Mouse (Mus musculus) lung, embryonic 14.5 days (tissue): Measurements from ENCODE around the gene 4933430I17Rik. TPM values are rescaled to one million over a fixed set of nuclear protein-coding genes. Genes with fewer than 3 reads are reported as not detected.

ENCODE experiments used
- ATAC-seq: fragments of 200-750 bp; cut with Nextera tagmentation; 2 replicates; pipeline ENCODE4 v1.8.0; 2017; ENCODE audit warnings: mild to moderate bottlenecking, moderate TSS enrichment, moderate library complexity; ENCODE audit not compliant: insufficient read depth
- DNase-seq: peaks from one replicate; pipeline ENCODE4 v3.0.0-alpha.2; 2015
- H3K27ac ChIP-seq: fragments of 300-500 bp; sonication (generic); 2 replicates; pipeline ENCODE4 v1.5.1; 2014; ENCODE audit warnings: low read depth, mild to moderate bottlenecking, moderate library complexity
- H3K27me3 ChIP-seq: fragments of 300-500 bp; sonication (generic); 2 replicates; pipeline ENCODE4 v1.6.1; 2014; ENCODE audit warnings: low read length, control low read depth; ENCODE audit not compliant: insufficient read depth
- H3K36me3 ChIP-seq: fragments of 300-500 bp; sonication (generic); 2 replicates; pipeline ENCODE4 v1.6.1; 2014; ENCODE audit warnings: control low read depth; ENCODE audit not compliant: insufficient read depth
- H3K4me1 ChIP-seq: fragments of 300-500 bp; sonication (generic); 2 replicates; pipeline ENCODE4 v1.6.1; 2014; ENCODE audit warnings: antibody characterized with exemption, control low read depth; ENCODE audit not compliant: insufficient read depth
- H3K4me2 ChIP-seq: fragments of 300-500 bp; sonication (generic); 2 replicates; pipeline ENCODE4 v1.6.1; 2014; ENCODE audit warnings: mild to moderate bottlenecking
- H3K4me3 ChIP-seq: fragments of 300-500 bp; sonication (generic); 2 replicates; pipeline ENCODE4 v1.5.1; 2014; ENCODE audit warnings: low read depth, low read length
- H3K9ac ChIP-seq: fragments of 300-500 bp; sonication (generic); 2 replicates; pipeline ENCODE4 v1.6.1; 2014
- H3K9me3 ChIP-seq: fragments of 300-500 bp; sonication (generic); 2 replicates; pipeline ENCODE4 v1.6.1; 2016; ENCODE audit warnings: low read depth, low read length, control low read depth
- CTCF ChIP-seq: IDR thresholded peaks from 2 replicates; pipeline ENCODE4 v1.5.1; 2016; ENCODE audit warnings: antibody characterized with exemption, low read depth
- WGBS: fragments of 180-500 bp; shearing (Covaris S2); extraction: QIAGEN DNeasy Blood & Tissue Kit; methylation state at CpG from one replicate; pipeline ENCODE4 v1.1.7; 2014; 5-methylcytosine and 5-hydroxymethylcytosine counted together
- polyA plus RNA-seq: library from polyadenylated mRNA; unstranded; fragments of >200 nt; fragmentation: Nextera tagmentation; extraction: Ambion mirVana; gene quantifications from 2 replicates; pipeline ENCODE4 v1.2.1, GENCODE M21; 2014

The 4933430I17Rik gene
- polyA plus RNA-seq, 1 experiment from 2014 or later = 0.68 TPM

- Histone ChIP-seq H3K4me1 (no peaks in the 10 kb centered on the region), H3K4me2 (no peak overlapping the region), H3K9me3 (no peaks in the 10 kb centered on the region), H3K4me3 (no peak overlapping the region), H3K27ac (no peak overlapping the region), H3K9ac (no peak overlapping the region), H3K36me3 (no peaks in the 10 kb centered on the region), H3K27me3 (no peaks in the 10 kb centered on the region)
- DNase-seq (no peak), ATAC-seq (no peak)
- no peak for TF ChIP-seq CTCF
- 58% methylated on average over 6 of the region's 6 CpGs for WGBS
These were observed 8.6 kb downstream of the 4933430I17Rik start for GRCm38 (mm10) chr4:62533729-62534128.

- ATAC-seq (no peak), DNase-seq (no peak)
- no peak overlapping the region for H3K4me3 ChIP-seq
- H3K9ac ChIP-seq = no peak overlapping the region
- no peaks in the 10 kb centered on the region for H3K27me3 ChIP-seq
- WGBS = 78% methylated on average over 3 of the region's 3 CpGs
- H3K4me1 ChIP-seq = no peaks in the 10 kb centered on the region
- H3K4me2 ChIP-seq = no peak overlapping the region
- TF ChIP-seq CTCF = no peak
- no peaks in the 10 kb centered on the region for H3K9me3 ChIP-seq
- H3K36me3 ChIP-seq = no peaks in the 10 kb centered on the region
- H3K27ac ChIP-seq = no peak overlapping the region
These were observed 16.6 kb downstream of the 4933430I17Rik start for GRCm38 (mm10) chr4:62541802-62542201.

GRCm38 (mm10) chr4:62543782-62544181 lies 18.6 kb downstream of the 4933430I17Rik start:
- no peaks in the 10 kb centered on the region for H3K36me3 ChIP-seq
- WGBS = 82% methylated on average over 6 of the region's 6 CpGs
- no peaks in the 10 kb centered on the region for H3K9me3 ChIP-seq
- no peaks in the 10 kb centered on the region for H3K4me1 ChIP-seq
- H3K27me3 ChIP-seq = no peaks in the 10 kb centered on the region
- no peak for TF ChIP-seq CTCF
- H3K4me3 ChIP-seq = no peak overlapping the region
- no peak overlapping the region for H3K4me2 ChIP-seq
- DNase-seq (no peak), ATAC-seq (no peak)
- H3K27ac ChIP-seq = no peak overlapping the region
- H3K9ac ChIP-seq = no peak overlapping the region

GRCm38 (mm10) chr4:62544801-62545200 lies 19.6 kb downstream of the 4933430I17Rik start:
- no peaks in the 10 kb centered on the region for H3K36me3 ChIP-seq
- no peak overlapping the region for H3K4me2 ChIP-seq
- no peak overlapping the region for H3K27ac ChIP-seq
- no peaks in the 10 kb centered on the region for H3K9me3 ChIP-seq
- H3K4me3 ChIP-seq = no peak overlapping the region
- TF ChIP-seq CTCF = no peak
- DNase-seq (no peak), ATAC-seq (no peak)
- no peaks in the 10 kb centered on the region for H3K4me1 ChIP-seq
- H3K9ac ChIP-seq = no peak overlapping the region
- H3K27me3 ChIP-seq = no peaks in the 10 kb centered on the region

- DNase-seq (no peak), ATAC-seq (no peak)
- no peak overlapping the region for H3K4me2 ChIP-seq
- no peak for TF ChIP-seq CTCF
- no peak overlapping the region for H3K9ac ChIP-seq
- no peak overlapping the region for H3K4me3 ChIP-seq
- H3K27me3 ChIP-seq = no peaks in the 10 kb centered on the region
- no peak overlapping the region for H3K27ac ChIP-seq
- no peaks in the 10 kb centered on the region for H3K9me3 ChIP-seq
- H3K4me1 ChIP-seq = no peaks in the 10 kb centered on the region
- H3K36me3 ChIP-seq = no peaks in the 10 kb centered on the region
- WGBS = 75% methylated on average over 7 of the region's 7 CpGs
These were observed 26.8 kb downstream of the 4933430I17Rik start for GRCm38 (mm10) chr4:62551966-62552365.

- no peaks in the 10 kb centered on the region for H3K9me3 ChIP-seq
- no peaks in the 10 kb centered on the region for H3K4me1 ChIP-seq
- no peak for ATAC-seq
- H3K27ac ChIP-seq = no peak overlapping the region
- H3K4me2 ChIP-seq = no peak overlapping the region
- no peaks in the 10 kb centered on the region for H3K36me3 ChIP-seq
- H3K4me3 ChIP-seq = no peak overlapping the region
- H3K9ac ChIP-seq = no peak overlapping the region
- WGBS = 54% methylated on average over 3 of the region's 3 CpGs
- no peaks in the 10 kb centered on the region for H3K27me3 ChIP-seq
- no peak for DNase-seq
- no peak for TF ChIP-seq CTCF
These were observed 32.3 kb downstream of the 4933430I17Rik start for GRCm38 (mm10) chr4:62557436-62557835.

- no peak within 1 kb of the TSS for H3K9ac ChIP-seq
- no peak within 1 kb of the TSS for H3K27ac ChIP-seq
- H3K4me2 ChIP-seq = no peak within 1 kb of the TSS
- H3K36me3 ChIP-seq = no peaks in the 10 kb centered on the region
- no peaks in the 10 kb centered on the region for H3K4me1 ChIP-seq
- 44% methylated on average over 6 of the region's 6 CpGs for WGBS
- no peaks in the 10 kb centered on the region for H3K9me3 ChIP-seq
- no peak for DNase-seq
- no peak for TF ChIP-seq CTCF
- no peaks in the 10 kb centered on the region for H3K27me3 ChIP-seq
- H3K4me3 ChIP-seq = no peak within 1 kb of the TSS
- no peak for ATAC-seq
These were observed 34.7 kb downstream of the 4933430I17Rik start, which contains the start of gene Rgs3 for GRCm38 (mm10) chr4:62559797-62560329. Rgs3 (plus strand) TSS chr4:62559847.
